Mouse (Mus musculus) heart, postnatal 36 days (tissue): Measurements from ENCODE around the gene Tmem170b. TPM values are rescaled to one million over a fixed set of nuclear protein-coding genes. Genes with fewer than 3 reads are reported as not detected.

ENCODE experiments used
- DNase-seq, 2 experiments: peaks; one replicate each; pipeline ENCODE4 v3.0.0; 2021 to 2022
- intact Hi-C: fragments of 180-260 bp; cut with DNase I; formaldehyde crosslinking; loops from one replicate; pipeline ENCODE4 v1.15.1; 2025
- total RNA-seq, 2 experiments: library from RNA; stranded (reverse); gene quantifications; 2 replicates each; pipeline ENCODE4 v1.2.3; 2021

Gene Tmem170b
- total RNA-seq, 2 experiments from 2014 or later, result 21.7 to 24.2 TPM

GRCm38 (mm10) chr13:41608559-41608958 is 2.9 kb downstream of the Tmem170b start:
- intact Hi-C loops, result loop anchor here (5.0 kb wide), 1 partner anchor 876 kb away; no protein-coding TSS in a partner anchor
- DNase-seq, result no peak

GRCm38 (mm10) chr13:41611046-41611445 is 5.3 kb downstream of the Tmem170b start:
- intact Hi-C loops, result no loop called here
- DNase-seq, result no peak

GRCm38 (mm10) chr13:41614539-41614938 is 8.8 kb downstream of the Tmem170b start:
- intact Hi-C loops, result no loop called here
- no peak for DNase-seq

- DNase-seq, result no peak
- intact Hi-C loops, result no loop called here
These were observed 9.3 kb downstream of the Tmem170b start for GRCm38 (mm10) chr13:41614982-41615381.

- intact Hi-C loops, result no loop called here
- DNase-seq, result no peak
These were observed 13.8 kb downstream of the Tmem170b start for GRCm38 (mm10) chr13:41619470-41619869.

GRCm38 (mm10) chr13:41620132-41620531 is 14.4 kb downstream of the Tmem170b start:
- intact Hi-C loops, result no loop called here
- no peak for DNase-seq

- intact Hi-C loops, result no loop called here
These were observed 18.4 kb downstream of the Tmem170b start for GRCm38 (mm10) chr13:41624123-41624522.

GRCm38 (mm10) chr13:41625248-41625647 is 19.5 kb downstream of the Tmem170b start:
- no peak for DNase-seq
- intact Hi-C loops, result no loop called here

More at GRCm38 (mm10) chr13:41624123-41624522, 18.4 kb downstream of the Tmem170b start:
- DNase-seq, result no peak

GRCm38 (mm10) chr13:41627277-41627916 is 21.7 kb downstream of the Tmem170b start:
- intact Hi-C loops, result no loop called here
- no peak for DNase-seq

GRCm38 (mm10) chr13:41634401-41634818 is 28.7 kb downstream of the Tmem170b start:
- intact Hi-C loops, result loop anchor here (1.0 to 2.0 kb wide), 2 partner anchors 62 to 351 kb away; no protein-coding TSS in a partner anchor
- peak; percentile 76 to 80 for DNase-seq

- DNase-seq, result no peak
- intact Hi-C loops, result no loop called here
These were observed 32.4 kb downstream of the Tmem170b start for GRCm38 (mm10) chr13:41638083-41638482.

GRCm38 (mm10) chr13:41642851-41643250 is 37.1 kb downstream of the Tmem170b start:
- DNase-seq, result peak; percentile 70 to 77
- intact Hi-C loops, result loop anchor here (2.0 to 10.0 kb wide), 8 partner anchors 66 to 1179 kb away; partner anchors contain the start of gene Edn1

- peak in 1 of 2 experiments; percentile 45 for DNase-seq
- intact Hi-C loops, result loop anchor here (2.0 to 10.0 kb wide), 8 partner anchors 65 to 1179 kb away; partner anchors contain the start of gene Edn1
These were observed 38.1 kb downstream of the Tmem170b start for GRCm38 (mm10) chr13:41643798-41644197.

GRCm38 (mm10) chr13:41644591-41645482 is 39.1 kb downstream of the Tmem170b start:
- intact Hi-C loops, result loop anchor here (5.0 to 10.0 kb wide), 4 partner anchors 102 to 1177 kb away; partner anchors contain the start of gene Edn1
- no peak for DNase-seq

GRCm38 (mm10) chr13:41645483-41645859 is 39.8 kb downstream of the Tmem170b start:
- intact Hi-C loops, result loop anchor here (10.0 kb wide), 1 partner anchor 499 kb away; no protein-coding TSS in a partner anchor
- no peak for DNase-seq

GRCm38 (mm10) chr13:41647976-41648375 is 42.3 kb downstream of the Tmem170b start:
- intact Hi-C loops, result loop anchor here (10.0 kb wide), 1 partner anchor 497 kb away; no protein-coding TSS in a partner anchor
- no peak for DNase-seq

- intact Hi-C loops, result no loop called here
- no peak for DNase-seq
These were observed 45.0 kb downstream of the Tmem170b start for GRCm38 (mm10) chr13:41650665-41651064.

GRCm38 (mm10) chr13:41653791-41654190 is 48.1 kb downstream of the Tmem170b start:
- intact Hi-C loops, result no loop called here
- DNase-seq, result no peak

GRCm38 (mm10) chr13:41655576-41656090 is 49.9 kb downstream of the Tmem170b start:
- intact Hi-C loops, result no loop called here
- DNase-seq, result no peak

- no peak for DNase-seq
- intact Hi-C loops, result loop anchor here (5.0 kb wide), 1 partner anchor 47 kb away; no protein-coding TSS in a partner anchor
These were observed 54.5 kb downstream of the Tmem170b start for GRCm38 (mm10) chr13:41660052-41660793.
